In the genomic region with DNA sequence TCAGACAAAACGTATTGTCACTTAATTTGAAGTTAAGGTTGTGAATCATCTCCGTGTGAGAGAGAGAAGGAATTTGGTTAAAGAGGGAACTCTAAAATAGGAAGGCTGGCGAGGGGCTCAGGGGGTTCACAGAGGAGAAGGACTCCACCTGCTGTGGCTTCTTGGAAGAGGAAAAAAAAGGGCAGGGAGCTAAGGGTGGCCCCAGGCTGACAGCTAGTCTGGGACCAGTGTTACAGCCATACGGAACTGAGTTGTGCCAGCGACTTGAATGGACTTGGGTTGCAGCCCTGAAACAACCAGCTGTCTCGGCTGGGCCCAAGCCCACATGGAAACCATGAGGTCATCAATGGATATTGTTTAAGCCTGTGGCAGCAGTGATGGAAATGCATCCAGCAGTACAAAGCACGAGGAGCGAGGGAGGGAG, we compare ENCODE assay signal across 8 mouse cellular contexts. TPM values are rescaled to one million over a fixed set of nuclear protein-coding genes. Genes with fewer than 3 reads are reported as not detected.
DNase-seq lines count a peak whose midpoint lies in the region; ATAC-seq and TF ChIP-seq lines count a peak whose summit lies in the region.

No protein-coding gene starts in this region.

- peak overlapping the region; percentile 66 for H3K4me2 ChIP-seq in embryonic facial prominence, embryonic 15.5 days (replicated peaks)
- H3K4me2 ChIP-seq in heart, embryonic 16.5 days (ENCODE audit: low read depth, low read length): peak overlapping the region; percentile 79
- peak overlapping the region; percentile 67 for H3K4me2 ChIP-seq in limb, embryonic 12.5 days
- H3K4me2 ChIP-seq in midbrain, embryonic 11.5 days: peak overlapping the region; percentile 63

- DNase-seq in adrenal gland, adult (ENCODE audit: inconsistent age in 2 of 2, low spot score in 1 of 2): peak; percentile 32 to 74
- no peak for DNase-seq in adrenal gland, postnatal 4 days (ENCODE audit: low spot score in 2 of 2)
- peak; percentile 57 for DNase-seq in G1E (ENCODE audit: low spot score)
- DNase-seq in midbrain, embryonic 11.5 days (ENCODE audit: low spot score, missing footprints): peak; percentile 89
- no peak for DNase-seq in testis, postnatal 10 days (ENCODE audit: low spot score)

- ATAC-seq in G1E (ENCODE audit: extremely low read depth, insufficient number of reproducible peaks, low FRiP score, poor library complexity, severe bottlenecking): peak; percentile 19; the same call in 1 of the 2 replicates
- ATAC-seq in embryonic facial prominence, embryonic 15.5 days (ENCODE audit: insufficient number of reproducible peaks, low FRiP score, low TSS enrichment, low read depth): peak; percentile 36; the same call in 1 of the 2 replicates
- ATAC-seq in heart, embryonic 16.5 days (replicated peaks; ENCODE audit: extremely low read depth, insufficient read depth, low FRiP score): peak; percentile 13; the same call in 1 of the 2 replicates
- no peak for ATAC-seq in limb, embryonic 12.5 days (ENCODE audit: insufficient number of reproducible peaks, insufficient read depth, low FRiP score, low TSS enrichment, low read depth)
- no peak for ATAC-seq in midbrain, embryonic 11.5 days (ENCODE audit: low FRiP score)

- TF ChIP-seq CTCF in G1E (IDR thresholded peaks at IDR 0.05; ENCODE audit: low read depth, low read length): no peak

- H3K4me3 ChIP-seq in G1E (ENCODE audit: low read depth, low read length): peak overlapping the region; percentile 97
- H3K4me3 ChIP-seq in embryonic facial prominence, embryonic 15.5 days (replicated peaks): peak overlapping the region; percentile 72
- H3K4me3 ChIP-seq in heart, embryonic 16.5 days (ENCODE audit: low read length): peak overlapping the region; percentile 88
- peak overlapping the region; percentile 95 for H3K4me3 ChIP-seq in limb, embryonic 12.5 days (replicated peaks)
- H3K4me3 ChIP-seq in midbrain, embryonic 11.5 days (ENCODE audit: low read depth, low read length): peak overlapping the region; percentile 78

- no peaks in the 10 kb centered on the region for H3K27me3 ChIP-seq in G1E (ENCODE audit: insufficient read depth, low read length)
- no peaks in the 10 kb centered on the region for H3K27me3 ChIP-seq in embryonic facial prominence, embryonic 15.5 days
- H3K27me3 ChIP-seq in heart, embryonic 16.5 days (ENCODE audit: control insufficient read depth, insufficient read depth, low read length): no peaks in the 10 kb centered on the region
- H3K27me3 ChIP-seq in limb, embryonic 12.5 days: no peaks in the 10 kb centered on the region
- no peaks in the 10 kb centered on the region for H3K27me3 ChIP-seq in midbrain, embryonic 11.5 days (ENCODE audit: control insufficient read depth, insufficient read depth, low read length)

- H3K27ac ChIP-seq in embryonic facial prominence, embryonic 15.5 days (replicated peaks): peak overlapping the region; percentile 92
- peak overlapping the region; percentile 86 for H3K27ac ChIP-seq in heart, embryonic 16.5 days (ENCODE audit: low read length)
- 0 out of 2 replicates have a peak overlapping the region, but pooled peaks have one; percentile 83 for H3K27ac ChIP-seq in limb, embryonic 12.5 days
- H3K27ac ChIP-seq in midbrain, embryonic 11.5 days (ENCODE audit: low read depth, low read length): no peak overlapping the region

- H3K36me3 ChIP-seq in G1E (replicated peaks): peaks cover 68% of the 10 kb centered on the region
- H3K36me3 ChIP-seq in embryonic facial prominence, embryonic 15.5 days: peaks cover 3% of the 10 kb centered on the region; the same call in 1 of the 2 replicates
- H3K36me3 ChIP-seq in heart, embryonic 16.5 days (ENCODE audit: control insufficient read depth, insufficient read depth): 0 out of 2 replicates have a peak, but pooled peaks cover 3% of the 10 kb centered on the region
- H3K36me3 ChIP-seq in limb, embryonic 12.5 days: peaks cover 21% of the 10 kb centered on the region
- H3K36me3 ChIP-seq in midbrain, embryonic 11.5 days (ENCODE audit: control insufficient read depth, insufficient read depth, low read length): no peaks in the 10 kb centered on the region

- peak overlapping the region; percentile 87 for H3K9ac ChIP-seq in embryonic facial prominence, embryonic 15.5 days
- H3K9ac ChIP-seq in heart, embryonic 16.5 days (ENCODE audit: low read length): peak overlapping the region; percentile 98
- H3K9ac ChIP-seq in limb, embryonic 12.5 days (replicated peaks): peak overlapping the region; percentile 96
- peak overlapping the region; percentile 90 for H3K9ac ChIP-seq in midbrain, embryonic 11.5 days (ENCODE audit: low read length)

- 4% methylated on average over 8 of the region's 8 CpGs for WGBS in embryonic facial prominence, embryonic 15.5 days
- 11% methylated on average over 8 of the region's 8 CpGs for WGBS in heart, embryonic 16.5 days
- WGBS in limb, embryonic 12.5 days: 14% methylated on average over 8 of the region's 8 CpGs
- 15% methylated on average over 8 of the region's 8 CpGs for WGBS in midbrain, embryonic 11.5 days

- H3K4me1 ChIP-seq in G1E (ENCODE audit: insufficient read depth, low read depth, low read length): peaks cover 55% of the 10 kb centered on the region
- H3K4me1 ChIP-seq in embryonic facial prominence, embryonic 15.5 days: peaks cover 37% of the 10 kb centered on the region
- peaks cover 33% of the 10 kb centered on the region for H3K4me1 ChIP-seq in heart, embryonic 16.5 days (ENCODE audit: control insufficient read depth, insufficient read depth, low read length)
- peaks cover 20% of the 10 kb centered on the region for H3K4me1 ChIP-seq in limb, embryonic 12.5 days (replicated peaks)
- H3K4me1 ChIP-seq in midbrain, embryonic 11.5 days (ENCODE audit: control insufficient read depth, insufficient read depth, low read length): peaks cover 10% of the 10 kb centered on the region; the same call in 1 of the 2 replicates

- H3K9me3 ChIP-seq in G1E (replicated peaks): no peaks in the 10 kb centered on the region
- no peaks in the 10 kb centered on the region for H3K9me3 ChIP-seq in embryonic facial prominence, embryonic 15.5 days (replicated peaks)
- no peaks in the 10 kb centered on the region for H3K9me3 ChIP-seq in heart, embryonic 16.5 days (replicated peaks; ENCODE audit: control insufficient read depth, low read length)
- H3K9me3 ChIP-seq in limb, embryonic 12.5 days: no peaks in the 10 kb centered on the region
- no peaks in the 10 kb centered on the region for H3K9me3 ChIP-seq in midbrain, embryonic 11.5 days (ENCODE audit: control insufficient read depth, low read length)

RNA-seq across cellular contexts. Expression of gene Ube2g2, which starts 1.0 kb away (rescaled TPM):
- total RNA-seq in adrenal gland, postnatal 4 days (2021): 10 to 100 TPM; 42.2 to 44.3 TPM
- total RNA-seq in G1E (2014; fragmentation: Nextera tagmentation) (18.4 and 24.5 TPM in 2 replicates), G1E (2017) (20.7 and 23.4 TPM in 2 replicates)
- polyA plus RNA-seq in G1E (2012): 26.0 and 35.0 TPM in 2 replicates
- polyA plus RNA-seq in embryonic facial prominence, embryonic 15.5 days (2015; fragmentation: Nextera tagmentation; extraction: Ambion mirVana): 92.2 and 102 TPM in 2 replicates
- polyA plus RNA-seq in heart, embryonic 16.5 days (2015; fragmentation: Nextera tagmentation; extraction: Ambion mirVana): 85.4 and 91.0 TPM in 2 replicates
- polyA plus RNA-seq in limb, embryonic 12.5 days (2016; fragmentation: Nextera tagmentation; extraction: Ambion mirVana): 75.4 and 79.3 TPM in 2 replicates
- 42.8 and 47.6 TPM in 2 replicates for polyA plus RNA-seq in midbrain, embryonic 11.5 days (2014; fragmentation: Nextera tagmentation; extraction: Ambion mirVana)

RNA-seq across cellular contexts. Expression of gene Gm49325, which starts 17.1 kb away (rescaled TPM):
- 10 to 100 TPM; 18.1 to 27.7 TPM for total RNA-seq in adrenal gland, postnatal 4 days (2021)
- total RNA-seq in G1E (2014; fragmentation: Nextera tagmentation): not detected in 2 replicates
- not detected in 2 replicates for total RNA-seq in G1E (2017)
- polyA plus RNA-seq in G1E (2012): not detected in 2 replicates
- 3.1 TPM in 1 of 2 replicates, not detected in the other for polyA plus RNA-seq in embryonic facial prominence, embryonic 15.5 days (2015; fragmentation: Nextera tagmentation; extraction: Ambion mirVana)
- 4.6 TPM in 1 of 2 replicates, not detected in the other for polyA plus RNA-seq in heart, embryonic 16.5 days (2015; fragmentation: Nextera tagmentation; extraction: Ambion mirVana)
- polyA plus RNA-seq in limb, embryonic 12.5 days (2016; fragmentation: Nextera tagmentation; extraction: Ambion mirVana): 9.7 and 12.0 TPM in 2 replicates
- 2.4 TPM in 1 of 2 replicates, not detected in the other for polyA plus RNA-seq in midbrain, embryonic 11.5 days (2014; fragmentation: Nextera tagmentation; extraction: Ambion mirVana)

RNA-seq across cellular contexts. Expression of gene Sumo3, which starts 17.2 kb away (rescaled TPM):
- 100 to 1,000 TPM; 181 to 183 TPM for total RNA-seq in adrenal gland, postnatal 4 days (2021)
- total RNA-seq in G1E (2014; fragmentation: Nextera tagmentation) (32.6 and 35.3 TPM in 2 replicates), G1E (2017) (96.3 and 115 TPM in 2 replicates)
- 130 and 160 TPM in 2 replicates for polyA plus RNA-seq in G1E (2012)
- polyA plus RNA-seq in embryonic facial prominence, embryonic 15.5 days (2015; fragmentation: Nextera tagmentation; extraction: Ambion mirVana): 323 and 339 TPM in 2 replicates
- polyA plus RNA-seq in heart, embryonic 16.5 days (2015; fragmentation: Nextera tagmentation; extraction: Ambion mirVana): 157 and 170 TPM in 2 replicates
- 345 and 359 TPM in 2 replicates for polyA plus RNA-seq in limb, embryonic 12.5 days (2016; fragmentation: Nextera tagmentation; extraction: Ambion mirVana)
- 338 and 353 TPM in 2 replicates for polyA plus RNA-seq in midbrain, embryonic 11.5 days (2014; fragmentation: Nextera tagmentation; extraction: Ambion mirVana)

RNA-seq across cellular contexts. Expression of gene Pttg1ip, which starts 41.6 kb away (rescaled TPM):
- 100 to 1,000 TPM; 176 to 186 TPM for total RNA-seq in adrenal gland, postnatal 4 days (2021)
- 133 and 140 TPM in 2 replicates for total RNA-seq in G1E (2014; fragmentation: Nextera tagmentation)
- 111 and 115 TPM in 2 replicates for total RNA-seq in G1E (2017)
- 106 and 128 TPM in 2 replicates for polyA plus RNA-seq in G1E (2012)
- polyA plus RNA-seq in embryonic facial prominence, embryonic 15.5 days (2015; fragmentation: Nextera tagmentation; extraction: Ambion mirVana): 135 and 136 TPM in 2 replicates
- polyA plus RNA-seq in heart, embryonic 16.5 days (2015; fragmentation: Nextera tagmentation; extraction: Ambion mirVana): 127 and 132 TPM in 2 replicates
- polyA plus RNA-seq in limb, embryonic 12.5 days (2016; fragmentation: Nextera tagmentation; extraction: Ambion mirVana): 83.6 and 84.0 TPM in 2 replicates
- polyA plus RNA-seq in midbrain, embryonic 11.5 days (2014; fragmentation: Nextera tagmentation; extraction: Ambion mirVana): 68.5 and 73.2 TPM in 2 replicates

Comparison
In these comparisons a context has a peak if more than half of its experiments do, and no peak if none do; other contexts are left out.
1. DNase-seq: peak in adrenal gland, adult (2 of 2), G1E (single experiment) and midbrain, embryonic 11.5 days (single experiment); none in adrenal gland, postnatal 4 days (0 of 2) and testis, postnatal 10 days (single experiment).
2. ATAC-seq: peak in G1E (single experiment), embryonic facial prominence, embryonic 15.5 days (single experiment) and heart, embryonic 16.5 days (single experiment); none in limb, embryonic 12.5 days (single experiment) and midbrain, embryonic 11.5 days (single experiment).
3. Peak in every context shown above with its lines, with median percentiles within 50 percentile points of each other: H3K4me3 ChIP-seq, H3K4me2 ChIP-seq and H3K9ac ChIP-seq.